Mouse (Mus musculus): Measurements from ENCODE around the gene Itgal. TPM values are rescaled to one million over a fixed set of nuclear protein-coding genes. Genes with fewer than 3 reads are reported as not detected.

Itgal gene
- polyA plus RNA-seq, 1 experiment from 2014 or later = 0.91 TPM

DNA sequence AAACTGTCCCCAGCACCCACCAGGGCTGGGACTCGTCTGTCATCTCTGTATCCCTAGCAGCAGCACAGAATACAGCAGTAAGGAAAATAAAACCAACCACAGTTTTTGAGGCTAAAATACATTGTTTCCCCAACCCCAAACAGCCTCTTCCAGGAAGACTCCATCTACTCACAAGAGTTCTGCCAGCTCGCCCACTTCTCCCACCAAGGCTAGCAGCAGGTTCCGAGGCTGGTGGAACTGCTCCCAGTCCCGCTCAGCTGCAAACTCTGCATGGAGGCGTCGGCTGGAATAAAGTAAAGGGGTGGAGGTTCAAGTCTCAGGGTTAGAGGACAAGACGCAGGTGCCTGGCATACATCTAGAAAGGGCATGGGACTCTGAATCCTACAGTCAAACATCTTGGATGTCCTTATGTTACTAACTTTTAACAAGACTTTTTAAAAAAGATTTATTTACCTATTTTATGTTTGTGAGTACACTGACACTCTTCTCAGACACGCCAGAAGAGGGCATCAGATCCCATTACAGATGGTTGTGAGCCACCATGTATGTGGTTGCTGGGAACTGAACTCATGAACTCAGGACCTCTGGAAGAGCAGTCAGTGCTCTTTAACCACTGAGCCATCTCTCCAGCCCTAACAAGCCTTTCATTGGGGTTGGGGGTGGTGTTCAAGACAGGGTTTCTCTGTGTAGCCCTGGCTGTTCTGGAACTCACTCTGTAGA, 36.7 kb upstream of the Itgal start:
- 71% methylated on average over 8 of the region's 8 CpGs for WGBS
- peaks cover 18% of the 10 kb centered on the region; the same call in 1 of the 2 replicates for H3K36me3 ChIP-seq (ENCODE audit: control insufficient read depth, insufficient read depth, low read length)
- ATAC-seq (ENCODE audit: insufficient number of reproducible peaks, insufficient read depth, low FRiP score, low read depth) = no peak
- 0 out of 2 replicates have a peak, but pooled peaks cover 9% of the 10 kb centered on the region for H3K4me1 ChIP-seq (ENCODE audit: control insufficient read depth, insufficient read depth, low read length)
- H3K4me2 ChIP-seq (replicated peaks; ENCODE audit: low read depth, low read length) = peak overlapping the region; percentile 71
- no peak overlapping the region for H3K9ac ChIP-seq (replicated peaks; ENCODE audit: low read depth, low read length)
- peak overlapping the region; percentile 70 for H3K4me3 ChIP-seq (ENCODE audit: low read depth, low read length)
- H3K27ac ChIP-seq (ENCODE audit: low read length) = no peak overlapping the region
- no peaks in the 10 kb centered on the region for H3K9me3 ChIP-seq (ENCODE audit: control insufficient read depth, low read depth, low read length)
- no peaks in the 10 kb centered on the region for H3K27me3 ChIP-seq (ENCODE audit: control insufficient read depth, insufficient read depth, low read length)

DNA sequence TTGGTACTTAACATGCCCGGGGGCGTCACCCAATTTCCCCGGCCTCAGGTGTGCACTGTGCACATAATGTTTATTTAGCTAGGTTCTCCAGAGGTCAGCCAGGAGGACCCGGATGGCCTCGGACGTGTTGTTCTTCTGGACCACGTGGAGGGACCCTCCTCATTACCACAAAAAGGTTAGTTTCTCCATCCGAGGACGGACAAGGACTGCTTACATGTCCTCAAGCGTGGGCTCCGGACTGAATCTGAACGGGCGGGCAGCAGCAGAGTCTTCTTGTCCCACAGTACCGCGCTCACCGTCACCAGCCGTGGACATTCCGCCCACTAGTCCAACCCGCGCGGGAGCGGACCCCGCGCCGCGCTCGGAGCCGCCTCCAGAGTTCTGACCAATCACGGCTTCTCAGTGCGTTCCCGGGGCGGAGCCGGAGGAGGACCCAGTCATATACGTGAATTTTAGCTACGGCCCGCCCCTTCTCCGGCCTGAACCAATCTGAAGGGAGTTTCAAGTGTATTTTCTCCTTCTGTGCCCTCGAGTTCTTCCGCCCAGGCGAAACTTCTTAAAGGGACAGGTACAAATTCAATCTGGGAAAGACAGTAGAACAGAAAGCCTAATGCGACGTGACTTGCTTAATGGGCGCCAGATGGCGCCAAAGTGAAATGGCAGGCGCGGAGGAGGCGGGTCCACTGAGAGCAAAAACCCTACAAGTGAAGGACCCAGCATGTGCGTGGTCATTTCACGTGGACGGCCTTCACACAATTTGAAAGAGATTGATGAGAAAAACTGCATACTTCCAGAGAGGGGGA, 35.5 kb upstream of the Itgal start, which contains the start of gene Dctpp1:
Dctpp1 (minus strand) TSS at position 401 of the 803 bp plus-strand sequence.
- no peaks in the 10 kb centered on the region for H3K9me3 ChIP-seq (ENCODE audit: control insufficient read depth, low read depth, low read length)
- H3K9ac ChIP-seq (replicated peaks; ENCODE audit: low read depth, low read length) = peak within 1 kb of the TSS; percentile 65
- H3K4me2 ChIP-seq (replicated peaks; ENCODE audit: low read depth, low read length) = peak within 1 kb of the TSS; percentile 71
- ATAC-seq (ENCODE audit: insufficient number of reproducible peaks, insufficient read depth, low FRiP score, low read depth) = peak; percentile 98
- H3K27me3 ChIP-seq (ENCODE audit: control insufficient read depth, insufficient read depth, low read length) = no peaks in the 10 kb centered on the region
- H3K4me3 ChIP-seq (ENCODE audit: low read depth, low read length) = peak within 1 kb of the TSS; percentile 70
- no peak within 1 kb of the TSS for H3K27ac ChIP-seq (ENCODE audit: low read length)
- WGBS = under 1% methylated on average over 50 of the region's 50 CpGs
- H3K36me3 ChIP-seq (ENCODE audit: control insufficient read depth, insufficient read depth, low read length) = peaks cover 18% of the 10 kb centered on the region; the same call in 1 of the 2 replicates
- H3K4me1 ChIP-seq (ENCODE audit: control insufficient read depth, insufficient read depth, low read length) = 0 out of 2 replicates have a peak, but pooled peaks cover 2% of the 10 kb centered on the region

DNA sequence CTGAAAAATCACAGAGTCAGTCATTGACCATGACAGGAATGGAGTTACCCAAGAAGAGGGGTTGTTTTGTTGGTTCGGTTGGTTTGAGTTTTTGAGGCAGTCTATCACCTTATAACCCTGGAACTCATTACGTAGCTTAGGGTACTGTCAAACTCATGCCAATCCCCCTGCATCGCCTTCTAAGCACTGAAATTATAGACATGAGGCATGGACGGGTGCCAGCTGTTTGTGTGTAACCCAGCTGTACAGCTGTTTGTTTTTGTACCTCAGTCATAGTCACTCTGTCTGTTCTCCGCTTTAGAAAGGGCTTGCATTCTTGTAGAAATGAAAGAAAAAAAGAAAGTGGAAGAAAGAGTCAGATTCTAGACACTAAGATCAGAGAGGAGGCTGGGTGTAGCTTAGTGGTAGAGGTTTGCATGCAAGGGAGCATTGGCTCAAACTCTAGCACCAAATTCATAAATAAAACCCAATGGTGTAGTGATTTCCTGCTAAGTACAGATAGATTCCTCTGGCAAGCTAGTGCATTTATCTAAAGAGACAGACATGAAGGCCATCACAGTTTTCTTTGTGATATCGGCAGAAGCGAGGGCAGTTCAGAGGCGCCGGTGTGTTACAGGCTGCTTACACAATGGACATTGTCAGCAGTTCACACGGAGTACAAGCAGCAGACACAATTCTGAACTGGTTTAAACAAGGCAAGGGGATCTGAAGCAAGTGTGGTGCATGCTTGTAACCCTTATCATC, 33.7 kb upstream of the Itgal start:
- 76% methylated on average over 10 of the region's 10 CpGs for WGBS
- H3K4me2 ChIP-seq (replicated peaks; ENCODE audit: low read depth, low read length) = no peak overlapping the region
- no peaks in the 10 kb centered on the region for H3K9me3 ChIP-seq (ENCODE audit: control insufficient read depth, low read depth, low read length)
- 0 out of 2 replicates have a peak, but pooled peaks cover 2% of the 10 kb centered on the region for H3K4me1 ChIP-seq (ENCODE audit: control insufficient read depth, insufficient read depth, low read length)
- no peak overlapping the region for H3K27ac ChIP-seq (ENCODE audit: low read length)
- H3K4me3 ChIP-seq (ENCODE audit: low read depth, low read length) = no peak overlapping the region
- peaks cover 12% of the 10 kb centered on the region; the same call in 1 of the 2 replicates for H3K36me3 ChIP-seq (ENCODE audit: control insufficient read depth, insufficient read depth, low read length)
- ATAC-seq (ENCODE audit: insufficient number of reproducible peaks, insufficient read depth, low FRiP score, low read depth) = no peak
- no peaks in the 10 kb centered on the region for H3K27me3 ChIP-seq (ENCODE audit: control insufficient read depth, insufficient read depth, low read length)
- no peak overlapping the region for H3K9ac ChIP-seq (replicated peaks; ENCODE audit: low read depth, low read length)

DNA sequence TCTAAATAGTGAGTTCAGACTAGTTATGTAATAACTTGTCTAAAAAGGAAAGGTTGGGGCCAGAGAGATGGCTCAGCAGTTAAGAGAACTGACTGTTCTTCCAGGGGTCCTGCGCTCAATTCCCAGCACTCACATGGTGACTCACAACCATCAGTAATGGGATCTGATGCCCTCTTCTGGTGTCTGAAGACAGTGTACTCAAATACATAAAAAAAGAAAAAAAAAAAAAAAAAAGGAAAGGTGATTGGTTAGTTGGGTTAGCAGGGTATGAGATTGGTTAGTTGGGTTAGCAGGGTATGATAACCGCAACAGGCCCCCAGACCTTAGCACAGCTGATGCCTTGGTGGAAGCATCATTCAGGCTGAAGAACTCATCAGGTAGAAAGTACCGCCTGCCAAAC, 32.5 kb upstream of the Itgal start:
- Histone ChIP-seq H3K4me2 (replicated peaks; ENCODE audit: low read depth, low read length) (no peak overlapping the region), H3K27me3 (ENCODE audit: control insufficient read depth, insufficient read depth, low read length) (no peaks in the 10 kb centered on the region), H3K4me1 (ENCODE audit: control insufficient read depth, insufficient read depth, low read length) (0 out of 2 replicates have a peak, but pooled peaks cover 2% of the 10 kb centered on the region), H3K27ac (ENCODE audit: low read length) (no peak overlapping the region), H3K9me3 (ENCODE audit: control insufficient read depth, low read depth, low read length) (0 out of 2 replicates have a peak, but pooled peaks cover 3% of the 10 kb centered on the region), H3K9ac (replicated peaks; ENCODE audit: low read depth, low read length) (no peak overlapping the region), H3K36me3 (ENCODE audit: control insufficient read depth, insufficient read depth, low read length) (peaks cover 7% of the 10 kb centered on the region; the same call in 1 of the 2 replicates), H3K4me3 (ENCODE audit: low read depth, low read length) (no peak overlapping the region)
- no peak for ATAC-seq (ENCODE audit: insufficient number of reproducible peaks, insufficient read depth, low FRiP score, low read depth)
- WGBS = 96% methylated on average over 3 of the region's 3 CpGs

DNA sequence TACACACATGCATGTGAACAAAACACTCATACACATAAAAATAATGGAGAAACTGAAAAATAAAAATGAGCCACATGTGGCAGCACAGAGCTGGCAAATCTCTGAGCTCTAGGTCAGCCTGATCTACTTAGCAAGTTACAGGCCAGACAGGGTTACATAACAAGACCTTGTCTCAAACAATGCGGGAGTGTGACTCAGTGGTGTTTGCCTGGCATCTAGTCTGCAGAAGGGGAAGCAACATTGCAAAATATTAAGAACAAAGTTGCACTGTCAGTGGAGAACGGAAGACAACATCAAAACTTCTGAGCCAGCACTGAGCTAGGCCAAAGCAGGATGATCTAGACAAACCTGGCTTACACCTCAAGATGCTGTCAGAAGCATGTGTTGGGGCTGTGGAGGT, 25.8 kb upstream of the Itgal start:
- no peak for ATAC-seq (ENCODE audit: insufficient number of reproducible peaks, insufficient read depth, low FRiP score, low read depth)
- WGBS = 70% methylated on average over 2 of the region's 2 CpGs
- peaks cover 14% of the 10 kb centered on the region for H3K4me1 ChIP-seq (ENCODE audit: control insufficient read depth, insufficient read depth, low read length)
- no peak overlapping the region for H3K4me3 ChIP-seq (ENCODE audit: low read depth, low read length)
- H3K9ac ChIP-seq (replicated peaks; ENCODE audit: low read depth, low read length) = no peak overlapping the region
- H3K9me3 ChIP-seq (ENCODE audit: control insufficient read depth, low read depth, low read length) = 0 out of 2 replicates have a peak, but pooled peaks cover 5% of the 10 kb centered on the region
- H3K36me3 ChIP-seq (ENCODE audit: control insufficient read depth, insufficient read depth, low read length) = peaks cover 19% of the 10 kb centered on the region; the same call in 1 of the 2 replicates
- no peaks in the 10 kb centered on the region for H3K27me3 ChIP-seq (ENCODE audit: control insufficient read depth, insufficient read depth, low read length)
- H3K27ac ChIP-seq (ENCODE audit: low read length) = no peak overlapping the region
- H3K4me2 ChIP-seq (replicated peaks; ENCODE audit: low read depth, low read length) = no peak overlapping the region

DNA sequence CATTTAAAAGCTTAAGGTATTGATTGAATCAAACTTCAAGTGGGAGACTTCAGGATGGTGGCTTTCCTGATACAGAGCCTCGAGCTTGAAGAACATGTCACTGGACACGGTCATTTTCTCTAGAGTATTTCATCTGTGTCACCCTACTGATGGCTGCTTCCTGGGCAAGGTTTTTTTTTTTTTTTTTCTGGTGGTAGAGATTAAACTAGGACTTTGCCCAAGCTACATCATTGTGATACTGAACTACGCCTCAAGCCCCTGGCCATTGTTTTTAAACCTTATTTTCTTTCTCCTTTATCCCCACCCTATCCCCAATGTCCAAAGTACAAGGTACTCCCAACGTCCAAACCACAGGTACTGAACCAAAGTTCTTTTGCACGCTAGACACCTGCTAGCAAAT, 25.4 kb upstream of the Itgal start:
- no peak overlapping the region for H3K4me2 ChIP-seq (replicated peaks; ENCODE audit: low read depth, low read length)
- no peaks in the 10 kb centered on the region for H3K27me3 ChIP-seq (ENCODE audit: control insufficient read depth, insufficient read depth, low read length)
- H3K9me3 ChIP-seq (ENCODE audit: control insufficient read depth, low read depth, low read length) = 0 out of 2 replicates have a peak, but pooled peaks cover 5% of the 10 kb centered on the region
- H3K36me3 ChIP-seq (ENCODE audit: control insufficient read depth, insufficient read depth, low read length) = peaks cover 19% of the 10 kb centered on the region; the same call in 1 of the 2 replicates
- no peak for ATAC-seq (ENCODE audit: insufficient number of reproducible peaks, insufficient read depth, low FRiP score, low read depth)
- H3K27ac ChIP-seq (ENCODE audit: low read length) = no peak overlapping the region
- WGBS = 90% methylated on average over 5 of the region's 5 CpGs
- no peak overlapping the region for H3K9ac ChIP-seq (replicated peaks; ENCODE audit: low read depth, low read length)
- H3K4me3 ChIP-seq (ENCODE audit: low read depth, low read length) = no peak overlapping the region
- H3K4me1 ChIP-seq (ENCODE audit: control insufficient read depth, insufficient read depth, low read length) = peaks cover 14% of the 10 kb centered on the region

DNA sequence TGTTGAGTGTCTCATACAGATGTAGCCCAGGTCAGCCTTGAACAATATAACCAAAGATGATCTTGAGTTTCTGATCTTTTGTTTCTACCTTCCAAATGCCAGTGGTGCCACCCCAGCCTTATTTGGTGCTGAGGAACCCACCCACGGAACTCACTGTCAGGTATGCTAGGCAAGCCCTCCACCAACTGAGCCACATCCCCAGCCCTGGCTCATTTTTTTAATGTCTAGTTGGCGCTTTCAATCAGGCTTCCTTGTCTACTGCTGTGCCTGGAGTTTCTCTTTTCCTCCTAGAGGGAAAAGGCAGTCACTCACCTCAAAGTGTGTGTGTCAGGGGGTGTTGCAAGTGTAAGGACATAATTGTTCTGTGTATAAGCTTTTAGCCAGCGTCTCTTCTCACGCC, 25.0 kb upstream of the Itgal start:
- 95% methylated on average over 4 of the region's 4 CpGs for WGBS
- Histone ChIP-seq H3K4me3 (ENCODE audit: low read depth, low read length) (no peak overlapping the region), H3K36me3 (ENCODE audit: control insufficient read depth, insufficient read depth, low read length) (peaks cover 19% of the 10 kb centered on the region; the same call in 1 of the 2 replicates), H3K27ac (ENCODE audit: low read length) (no peak overlapping the region), H3K9me3 (ENCODE audit: control insufficient read depth, low read depth, low read length) (0 out of 2 replicates have a peak, but pooled peaks cover 5% of the 10 kb centered on the region), H3K27me3 (ENCODE audit: control insufficient read depth, insufficient read depth, low read length) (no peaks in the 10 kb centered on the region), H3K4me1 (ENCODE audit: control insufficient read depth, insufficient read depth, low read length) (peaks cover 14% of the 10 kb centered on the region), H3K9ac (replicated peaks; ENCODE audit: low read depth, low read length) (no peak overlapping the region), H3K4me2 (replicated peaks; ENCODE audit: low read depth, low read length) (no peak overlapping the region)
- ATAC-seq (ENCODE audit: insufficient number of reproducible peaks, insufficient read depth, low FRiP score, low read depth) = no peak

DNA sequence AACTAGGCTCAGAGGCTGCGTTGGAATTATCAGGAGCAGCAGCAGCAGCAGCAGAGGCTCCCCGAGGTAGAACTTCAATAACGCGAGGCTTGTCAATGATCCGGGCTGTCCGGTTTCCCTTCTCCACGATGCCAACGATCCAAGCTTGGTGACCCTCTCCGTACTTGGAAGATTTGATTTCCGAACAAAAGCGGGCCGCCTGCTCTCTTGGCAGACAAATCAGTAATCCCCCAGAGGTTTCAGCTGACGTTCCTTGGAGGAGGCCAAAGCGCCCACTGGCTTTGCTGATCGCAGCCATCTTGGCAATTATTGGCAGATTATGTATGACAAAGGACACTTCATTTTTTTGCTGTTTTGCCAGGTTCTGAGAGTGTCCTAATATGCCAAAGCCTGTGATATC, 23.5 kb upstream of the Itgal start:
- H3K27ac ChIP-seq (ENCODE audit: low read length) = no peak overlapping the region
- ATAC-seq (ENCODE audit: insufficient number of reproducible peaks, insufficient read depth, low FRiP score, low read depth) = no peak
- 0 out of 2 replicates have a peak, but pooled peaks cover 5% of the 10 kb centered on the region for H3K9me3 ChIP-seq (ENCODE audit: control insufficient read depth, low read depth, low read length)
- peak overlapping the region; percentile 85 for H3K4me2 ChIP-seq (replicated peaks; ENCODE audit: low read depth, low read length)
- H3K9ac ChIP-seq (replicated peaks; ENCODE audit: low read depth, low read length) = no peak overlapping the region
- peaks cover 19% of the 10 kb centered on the region; the same call in 1 of the 2 replicates for H3K36me3 ChIP-seq (ENCODE audit: control insufficient read depth, insufficient read depth, low read length)
- peaks cover 14% of the 10 kb centered on the region for H3K4me1 ChIP-seq (ENCODE audit: control insufficient read depth, insufficient read depth, low read length)
- WGBS = 96% methylated on average over 15 of the region's 15 CpGs
- H3K27me3 ChIP-seq (ENCODE audit: control insufficient read depth, insufficient read depth, low read length) = no peaks in the 10 kb centered on the region
- peak overlapping the region; percentile 95 for H3K4me3 ChIP-seq (ENCODE audit: low read depth, low read length)
